Mouse (Mus musculus): ENCODE results near the gene Olfr730.

Gene Olfr730

DNA sequence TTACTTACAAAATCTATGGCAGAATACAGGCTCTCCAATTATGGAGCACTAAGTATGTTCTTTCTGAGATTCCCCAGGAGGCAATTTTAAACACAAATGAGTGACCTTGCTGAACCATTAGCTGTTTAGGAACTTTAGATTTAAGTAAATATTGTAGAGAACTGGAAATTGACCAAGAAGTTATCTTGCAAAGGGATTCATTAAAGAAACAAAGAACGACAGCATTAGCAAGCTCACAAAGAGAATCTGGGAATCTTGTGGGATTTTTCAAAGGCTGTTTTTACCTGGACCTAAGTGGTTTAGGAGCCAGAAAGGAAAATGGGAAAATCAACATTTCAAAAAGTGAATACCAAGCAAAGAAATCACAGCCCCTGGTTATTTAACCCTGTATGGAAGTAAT, at the start of gene Olfr730:
Olfr730 (minus strand) TSS at position 101 of the 400 bp plus-strand sequence.
- DNase-seq (ENCODE audit: low spot score in 2 of 2) = no peak

DNA sequence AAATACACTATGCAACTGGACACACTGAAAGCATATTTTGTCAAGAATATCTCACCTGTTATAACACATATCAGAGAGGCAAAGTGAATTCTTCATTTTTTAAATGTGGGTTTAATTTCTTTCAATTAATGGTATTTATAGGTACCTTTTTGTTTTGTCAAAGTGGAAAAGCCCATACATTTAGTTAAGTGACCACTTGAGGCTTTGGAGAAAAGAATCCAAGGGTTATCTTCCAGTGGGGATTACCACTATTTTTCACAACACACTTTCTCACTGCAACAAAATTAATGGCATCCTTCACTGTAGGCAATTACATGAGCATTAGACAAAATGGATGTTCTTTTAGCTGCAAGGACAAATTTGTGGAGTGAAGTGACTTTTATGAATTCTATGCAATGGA, 35.2 kb downstream of the Olfr730 start, which contains the start of gene Olfr729:
Olfr729 (minus strand) TSS at position 101 of the 400 bp plus-strand sequence.
- no peak for DNase-seq (ENCODE audit: low spot score in 2 of 2)

DNA sequence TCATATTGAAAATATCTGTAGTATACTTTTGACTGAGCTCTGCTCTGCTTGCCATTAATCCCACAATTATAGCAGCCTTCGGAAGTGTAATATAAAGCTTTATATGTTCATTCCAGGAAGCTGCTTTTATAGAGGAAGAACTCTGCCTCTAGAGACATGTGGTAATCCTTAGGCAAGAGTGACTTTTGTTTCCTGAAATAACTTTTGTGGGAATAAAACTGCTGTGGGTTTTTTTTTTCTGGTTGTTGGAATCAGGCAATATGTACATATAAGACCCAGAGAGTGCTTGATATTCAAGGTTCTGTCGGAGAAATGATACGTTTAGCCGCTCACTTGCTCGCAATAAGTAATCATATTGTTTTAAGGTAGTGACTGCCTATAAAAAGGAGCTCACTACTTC, 45.4 kb downstream of the Olfr730 start, which contains the start of gene Olfr728:
Olfr728 (minus strand) TSS at position 101 of the 400 bp plus-strand sequence.
- no peak for DNase-seq (ENCODE audit: low spot score in 2 of 2)

Data from heart, adult 9 months (tissue).